Mouse (Mus musculus): Measurements from ENCODE around the gene Srp54c. TPM values are rescaled to one million over a fixed set of nuclear protein-coding genes. Genes with fewer than 3 reads are reported as not detected.
A peak's percentile ranks its signal among the peaks of the same experiment; 100 is the strongest.
"Not testable (repeated sequence)": the region's sequence is repeated elsewhere in the genome, so short reads cannot be mapped to it uniquely, and the experiment has no call there.

The Srp54c gene
- polyA plus RNA-seq (2015; fragmentation: Nextera tagmentation; extraction: Ambion mirVana) = 66.2 and 71.0 TPM in 2 replicates

DNA sequence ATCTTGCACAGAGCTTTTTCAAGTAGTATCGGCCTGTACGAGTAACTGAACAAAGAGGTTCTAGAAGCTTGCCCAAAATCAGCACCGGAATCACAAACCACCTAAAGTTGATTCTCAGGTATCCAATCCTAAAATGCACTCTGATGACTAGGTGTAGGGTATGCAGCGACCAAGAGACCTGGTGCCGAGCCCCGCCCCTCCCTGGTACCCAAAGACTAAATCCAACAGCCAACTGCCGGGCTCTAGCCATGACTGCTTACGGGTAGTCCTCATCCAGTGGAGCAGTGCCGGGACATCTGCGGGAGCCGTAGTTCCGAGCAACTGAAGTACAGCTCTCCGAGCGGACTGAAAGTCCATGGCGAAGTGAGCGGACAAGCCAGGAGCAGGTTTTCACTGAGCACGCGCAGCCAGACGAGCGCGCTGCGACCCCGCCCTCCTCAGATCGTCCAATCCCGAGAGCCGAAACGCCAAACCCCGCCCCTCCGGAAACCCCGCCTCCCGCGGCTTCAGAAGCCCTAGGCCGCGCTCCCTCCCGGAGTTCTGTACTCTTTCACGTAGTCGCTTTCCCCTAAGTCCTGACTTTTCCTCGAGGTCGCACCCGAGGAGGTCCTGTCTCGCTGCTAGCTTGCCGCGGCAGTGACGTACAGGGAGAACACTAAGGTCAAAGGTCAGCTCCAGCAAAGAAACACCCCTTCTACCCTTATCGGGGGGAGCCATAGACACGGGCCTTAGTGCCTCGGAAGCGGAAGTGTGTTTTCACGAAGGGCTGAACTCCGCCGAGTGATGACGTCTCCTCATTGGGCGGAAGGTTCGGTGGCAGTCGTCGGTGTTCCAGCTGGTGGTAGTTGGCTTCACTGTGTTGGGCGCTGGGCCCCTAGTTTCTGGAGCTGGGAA, at the start of gene Srp54c:
Gene Srp54c (plus strand): TSS at position 543 of the 894 bp plus-strand sequence.
- not testable (repeated sequence) for H3K27me3 ChIP-seq (replicated peaks); H3K27ac ChIP-seq; H3K36me3 ChIP-seq (replicated peaks); H3K9ac ChIP-seq; H3K9me3 ChIP-seq; H3K4me1 ChIP-seq
- peak; percentile 99 for ATAC-seq (replicated peaks)
- peak within 1 kb of the TSS; percentile 32; the same call in 1 of the 2 replicates for H3K4me2 ChIP-seq
- WGBS = no CpG with 5 or more reads among the region's 57 CpGs
- peak within 1 kb of the TSS; percentile 39 for H3K4me3 ChIP-seq

GRCm38 (mm10) chr12:55187686-55188085, 42.3 kb upstream of the Srp54c start:
- H3K4me1 ChIP-seq; H3K36me3 ChIP-seq (replicated peaks); H3K9me3 ChIP-seq; ATAC-seq (replicated peaks); H3K9ac ChIP-seq; H3K27ac ChIP-seq; H3K4me3 ChIP-seq; H3K4me2 ChIP-seq; H3K27me3 ChIP-seq (replicated peaks): not testable (repeated sequence)
- WGBS = no CpG with 5 or more reads among the region's 8 CpGs

- H3K4me2 ChIP-seq; H3K4me1 ChIP-seq; ATAC-seq (replicated peaks); H3K27me3 ChIP-seq (replicated peaks); H3K36me3 ChIP-seq (replicated peaks); H3K9me3 ChIP-seq; H3K9ac ChIP-seq; H3K27ac ChIP-seq; H3K4me3 ChIP-seq: not testable (repeated sequence)
- no CpG with 5 or more reads among the region's 5 CpGs for WGBS
Observed at GRCm38 (mm10) chr12:55189127-55189526, 40.8 kb upstream of the Srp54c start.

- WGBS = no CpG with 5 or more reads among the region's 40 CpGs
- H3K27ac ChIP-seq; H3K4me1 ChIP-seq; H3K4me3 ChIP-seq; H3K4me2 ChIP-seq; H3K9me3 ChIP-seq; H3K9ac ChIP-seq; H3K36me3 ChIP-seq (replicated peaks); H3K27me3 ChIP-seq (replicated peaks): not testable (repeated sequence)
- ATAC-seq (replicated peaks) = peak; percentile 98
Observed at GRCm38 (mm10) chr12:55199306-55199705, 30.7 kb upstream of the Srp54c start, which contains the start of gene 1700047I17Rik2. TSS of gene 1700047I17Rik2 (plus strand) at chr12:55199592.

GRCm38 (mm10) chr12:55199799-55200198, 30.2 kb upstream of the Srp54c start:
- peak; percentile 78 for ATAC-seq (replicated peaks)
- H3K27ac ChIP-seq; H3K9ac ChIP-seq; H3K27me3 ChIP-seq (replicated peaks); H3K4me3 ChIP-seq; H3K4me1 ChIP-seq; H3K4me2 ChIP-seq; H3K36me3 ChIP-seq (replicated peaks); H3K9me3 ChIP-seq: not testable (repeated sequence)
- no CpG with 5 or more reads among the region's 18 CpGs for WGBS

- no CpG with 5 or more reads among the region's 6 CpGs for WGBS
- H3K4me1 ChIP-seq; H3K27ac ChIP-seq; ATAC-seq (replicated peaks); H3K4me3 ChIP-seq; H3K27me3 ChIP-seq (replicated peaks); H3K9me3 ChIP-seq; H3K36me3 ChIP-seq (replicated peaks); H3K4me2 ChIP-seq; H3K9ac ChIP-seq: not testable (repeated sequence)
Observed at GRCm38 (mm10) chr12:55212944-55213343, 17.0 kb upstream of the Srp54c start.

DNA sequence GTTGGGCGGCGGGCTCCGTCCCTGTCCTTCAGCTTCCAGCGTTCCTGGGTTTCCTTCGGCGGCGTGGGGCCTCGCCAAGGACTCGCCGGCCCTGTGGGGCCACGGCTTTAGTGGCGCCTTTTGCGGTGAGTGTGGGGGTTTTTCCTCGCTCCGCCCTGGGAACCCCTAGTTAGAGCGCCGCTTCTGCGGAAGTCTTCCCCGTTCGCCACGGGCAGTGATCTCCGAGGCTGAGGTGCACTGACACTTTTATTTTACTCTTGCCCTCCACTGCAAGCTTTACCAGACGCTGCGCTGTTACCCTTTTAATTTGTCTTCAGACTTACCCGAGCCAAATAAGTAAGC, 523 bp downstream of the Srp54c start:
- 0% methylated on average over 13 of the region's 25 CpGs for WGBS
- not testable (repeated sequence) for H3K27me3 ChIP-seq (replicated peaks); H3K36me3 ChIP-seq (replicated peaks); H3K27ac ChIP-seq; H3K9me3 ChIP-seq; H3K4me1 ChIP-seq; ATAC-seq (replicated peaks); H3K9ac ChIP-seq
- Histone ChIP-seq H3K4me3 (peak overlapping the region; percentile 39), H3K4me2 (peak overlapping the region; percentile 32; the same call in 1 of the 2 replicates)

DNA sequence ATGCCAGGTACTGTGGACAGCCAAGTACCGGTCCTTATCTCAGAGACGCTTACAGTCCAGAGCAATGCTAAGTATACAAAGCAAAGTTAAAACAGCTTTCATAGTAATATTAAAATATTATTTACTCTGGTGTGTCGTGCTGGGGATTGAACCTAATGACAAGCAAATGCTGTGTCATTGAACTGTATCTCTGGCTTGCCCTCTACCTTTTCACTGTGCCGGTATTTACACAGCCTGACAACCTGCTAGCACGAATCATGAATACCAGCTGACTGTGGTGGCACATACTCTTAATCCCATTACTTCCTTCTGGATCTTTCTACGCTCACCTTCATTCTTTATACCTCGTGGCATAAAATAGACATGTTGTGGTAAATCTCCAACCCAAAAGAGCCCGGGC, 12.3 kb downstream of the Srp54c start:
- not testable (repeated sequence) for H3K9me3 ChIP-seq; H3K4me1 ChIP-seq; H3K4me3 ChIP-seq; H3K4me2 ChIP-seq; H3K27me3 ChIP-seq (replicated peaks); H3K27ac ChIP-seq; ATAC-seq (replicated peaks); H3K9ac ChIP-seq; H3K36me3 ChIP-seq (replicated peaks)
- WGBS = no CpG with 5 or more reads among the region's 8 CpGs

DNA sequence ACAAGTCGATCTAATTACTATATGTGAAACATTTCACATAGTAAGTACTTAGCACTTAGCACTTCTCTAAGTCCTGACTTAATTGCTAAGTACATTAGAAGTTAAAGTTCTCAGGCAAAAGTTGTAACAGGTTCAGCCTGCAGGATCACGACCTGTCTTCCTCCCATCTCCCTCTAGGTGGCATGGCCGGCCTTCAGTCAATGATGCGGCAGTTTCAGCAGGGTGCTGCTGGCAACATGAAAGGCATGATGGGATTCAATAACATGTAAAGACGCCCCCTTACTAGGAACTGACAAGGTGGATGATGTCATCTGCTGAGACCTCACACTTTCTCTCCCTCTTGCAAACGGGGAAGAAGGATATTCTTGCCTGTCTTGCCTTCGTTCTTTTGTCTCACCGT, 32.0 kb downstream of the Srp54c start:
- ATAC-seq (replicated peaks); H3K9me3 ChIP-seq; H3K4me2 ChIP-seq; H3K9ac ChIP-seq; H3K27ac ChIP-seq; H3K4me1 ChIP-seq; H3K36me3 ChIP-seq (replicated peaks); H3K4me3 ChIP-seq; H3K27me3 ChIP-seq (replicated peaks): not testable (repeated sequence)
- no CpG with 5 or more reads among the region's 8 CpGs for WGBS

- H3K9me3 ChIP-seq; H3K4me1 ChIP-seq; H3K9ac ChIP-seq; H3K4me2 ChIP-seq; H3K36me3 ChIP-seq (replicated peaks); H3K4me3 ChIP-seq; H3K27ac ChIP-seq; H3K27me3 ChIP-seq (replicated peaks); ATAC-seq (replicated peaks): not testable (repeated sequence)
- WGBS = no CpG with 5 or more reads among the region's 5 CpGs
Observed at GRCm38 (mm10) chr12:55263385-55263784, 33.4 kb downstream of the Srp54c start.

- no peaks in the 10 kb centered on the region for H3K27me3 ChIP-seq (replicated peaks)
- no peak overlapping the region for H3K4me3 ChIP-seq
- H3K9ac ChIP-seq = no peak overlapping the region
- H3K27ac ChIP-seq = no peak overlapping the region
- WGBS = 89% methylated on average over 3 of the region's 3 CpGs
- H3K4me2 ChIP-seq = no peak overlapping the region
- no peaks in the 10 kb centered on the region for H3K9me3 ChIP-seq
- no peak for ATAC-seq (replicated peaks)
- H3K4me1 ChIP-seq = no peaks in the 10 kb centered on the region
- no peaks in the 10 kb centered on the region for H3K36me3 ChIP-seq (replicated peaks)
Observed at GRCm38 (mm10) chr12:55272243-55272642, 42.3 kb downstream of the Srp54c start.

- not testable (repeated sequence) for H3K9ac ChIP-seq; H3K4me1 ChIP-seq; H3K4me2 ChIP-seq; H3K27me3 ChIP-seq (replicated peaks); H3K4me3 ChIP-seq; H3K27ac ChIP-seq; H3K36me3 ChIP-seq (replicated peaks); ATAC-seq (replicated peaks); H3K9me3 ChIP-seq
- 94% methylated on average over 4 of the region's 6 CpGs for WGBS
Observed at GRCm38 (mm10) chr12:55277583-55277982, 47.6 kb downstream of the Srp54c start.

DNA sequence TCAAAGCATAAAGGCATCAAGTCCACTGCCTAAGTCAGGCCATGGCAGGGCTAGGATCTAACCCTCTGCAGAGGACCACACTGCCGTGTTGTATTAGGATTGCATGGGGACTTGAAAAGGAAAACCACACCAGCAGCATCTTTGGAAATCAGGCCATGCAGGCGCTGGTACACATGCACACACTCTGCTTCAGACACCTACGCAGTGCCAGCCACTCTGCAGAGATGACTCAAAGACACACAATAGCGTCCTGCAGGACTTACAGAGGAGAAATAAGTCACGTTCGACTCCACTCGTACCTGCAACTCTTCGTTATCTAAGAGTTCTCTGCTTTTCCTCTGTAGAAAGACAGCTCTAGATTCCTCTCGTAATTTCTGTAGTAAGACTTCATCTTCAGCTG, 68.1 kb downstream of the Srp54c start:
- no peak overlapping the region for H3K4me3 ChIP-seq
- WGBS = 93% methylated on average over 9 of the region's 9 CpGs
- H3K36me3 ChIP-seq (replicated peaks) = peaks cover 28% of the 10 kb centered on the region
- H3K4me1 ChIP-seq = peaks cover 24% of the 10 kb centered on the region
- ATAC-seq (replicated peaks) = no peak
- no peak overlapping the region for H3K27ac ChIP-seq
- no peaks in the 10 kb centered on the region for H3K27me3 ChIP-seq (replicated peaks)
- H3K9me3 ChIP-seq = no peaks in the 10 kb centered on the region
- H3K9ac ChIP-seq = no peak overlapping the region
- H3K4me2 ChIP-seq = no peak overlapping the region
